Mouse (Mus musculus) spleen, postnatal 4 days (tissue): ENCODE measurements at regions not wholly inside any gene's neighbourhood (a gene's known extent, or its start where the extent isn't known, plus 50 kb on each side); places are given as distances from the start of the nearest gene placed in this dataset.

ENCODE experiments used
- DNase-seq, 2 experiments: peaks; one replicate each; pipeline ENCODE4 v3.0.0; 2022; ENCODE audit warnings: low spot score in 2 of 2

GRCm38 (mm10) chrX:12294941-12295340 is 134.8 kb upstream of the Bcor start:
- no peak for DNase-seq

- peak in 1 of 2 experiments; percentile 42 for DNase-seq
Observed at GRCm38 (mm10) chrX:12296264-12297053, 136.3 kb upstream of the Bcor start.

DNA sequence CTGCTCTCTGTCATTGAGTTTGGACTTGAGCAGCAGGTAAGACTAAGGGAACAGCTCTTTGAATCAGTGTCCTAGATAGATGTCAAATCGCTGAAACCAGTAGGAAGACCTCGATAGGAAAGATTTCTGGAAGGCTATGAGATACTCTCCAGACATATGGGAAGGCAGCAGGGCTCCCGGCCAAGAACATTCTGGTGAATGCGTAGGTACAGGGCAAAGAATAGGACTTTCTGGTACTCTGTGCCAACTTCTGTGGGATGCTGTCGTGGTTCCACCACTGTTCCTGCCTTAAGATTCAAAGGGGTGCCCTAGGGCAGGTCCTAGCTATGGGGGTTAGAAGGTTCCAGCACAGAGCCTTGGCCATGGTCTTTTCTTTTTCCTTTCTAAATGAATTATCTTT is 138.5 kb upstream of the Bcor start:
- DNase-seq = no peak

DNA sequence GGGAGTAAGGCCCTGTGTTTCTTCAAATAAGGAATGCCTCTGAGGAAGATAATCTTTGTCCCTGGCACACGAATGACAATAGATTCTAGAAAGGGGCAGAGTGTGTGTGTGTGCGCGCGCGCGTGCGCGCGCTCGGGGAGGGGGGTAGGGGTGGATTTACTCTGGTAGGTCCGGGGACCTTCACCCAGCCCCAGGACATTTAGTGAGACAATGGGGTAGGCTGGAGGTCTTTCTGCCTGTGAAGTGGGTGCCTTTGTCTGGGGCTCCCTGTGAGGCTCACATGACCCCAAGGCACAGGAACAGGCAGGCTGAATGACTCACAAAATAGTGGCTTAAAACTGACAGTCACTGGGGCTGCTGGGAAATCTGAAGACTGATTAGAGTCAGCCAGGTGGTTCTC is 139.1 kb upstream of the Bcor start:
- no peak for DNase-seq

- no peak for DNase-seq
Observed at GRCm38 (mm10) chrX:12304678-12305077, 144.5 kb upstream of the Bcor start.

DNA sequence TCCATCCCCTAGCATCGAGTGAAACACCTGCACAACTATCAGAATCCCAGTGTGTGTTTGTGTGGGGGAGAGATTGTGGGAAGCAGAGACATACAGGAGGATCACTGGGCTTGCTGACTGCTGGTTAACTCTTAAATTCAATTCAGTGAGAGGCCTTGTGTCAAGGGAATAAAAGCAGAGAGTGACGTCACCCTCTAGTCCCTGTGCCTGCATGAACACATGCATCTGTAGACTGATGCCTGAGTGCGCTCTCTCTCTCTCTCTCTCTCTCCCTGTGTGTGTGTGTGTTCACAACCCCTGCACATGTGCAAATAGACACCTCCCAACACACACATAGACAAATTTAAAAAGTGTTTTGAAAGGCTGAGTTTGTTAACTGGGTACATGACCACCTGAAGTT is 146.8 kb upstream of the Bcor start:
- no peak for DNase-seq

- DNase-seq = peak; percentile 72 to 77
Observed at GRCm38 (mm10) chrX:12312534-12312933, 152.4 kb upstream of the Bcor start.

DNA sequence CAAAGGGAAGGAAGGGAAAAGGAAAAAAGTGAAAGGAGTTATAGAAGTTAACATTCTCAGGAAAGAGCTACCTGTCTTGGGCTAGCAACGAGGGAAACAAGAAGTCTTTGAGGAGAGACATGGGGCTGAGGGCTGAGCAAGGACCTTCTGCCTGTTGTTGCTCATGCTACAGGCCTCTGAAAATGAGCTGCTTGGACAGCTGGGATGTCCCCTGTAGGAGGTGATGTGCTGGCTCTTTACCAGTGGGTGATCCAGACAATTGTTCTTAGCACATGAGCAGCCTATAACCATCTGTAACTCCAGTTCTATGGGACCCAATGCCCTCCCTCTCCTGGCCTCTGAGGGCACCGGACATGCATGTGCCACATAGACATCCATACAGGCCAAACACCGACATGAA is 155.5 kb upstream of the Bcor start:
- no peak for DNase-seq

DNA sequence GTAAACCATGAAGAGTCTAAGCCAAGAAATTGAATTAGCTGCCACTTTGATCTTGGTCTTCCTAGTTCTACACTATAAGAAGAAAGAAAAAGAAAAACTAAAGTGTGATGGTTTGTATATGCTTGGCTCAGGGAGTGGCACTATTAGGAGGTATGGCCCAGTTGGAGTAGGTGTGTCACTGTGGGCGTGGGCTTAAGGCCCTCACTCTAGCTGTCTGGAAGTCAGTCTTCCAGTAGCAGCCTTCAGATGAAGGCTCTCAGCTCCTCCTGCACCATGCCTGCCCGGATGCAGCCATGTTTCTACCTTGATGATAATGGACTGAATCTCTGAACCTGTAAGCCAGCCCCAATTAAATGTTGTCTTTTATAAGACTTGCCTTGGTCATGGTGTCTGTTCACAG is 157.3 kb upstream of the Bcor start:
- peak in 1 of 2 experiments; percentile 13 for DNase-seq

GRCm38 (mm10) chrX:12318848-12319651 is 158.9 kb upstream of the Bcor start:
- no peak for DNase-seq

GRCm38 (mm10) chrX:12322453-12322852 is 162.3 kb upstream of the Bcor start:
- DNase-seq = no peak

GRCm38 (mm10) chrX:12323268-12323667 is 163.1 kb upstream of the Bcor start:
- no peak for DNase-seq

DNA sequence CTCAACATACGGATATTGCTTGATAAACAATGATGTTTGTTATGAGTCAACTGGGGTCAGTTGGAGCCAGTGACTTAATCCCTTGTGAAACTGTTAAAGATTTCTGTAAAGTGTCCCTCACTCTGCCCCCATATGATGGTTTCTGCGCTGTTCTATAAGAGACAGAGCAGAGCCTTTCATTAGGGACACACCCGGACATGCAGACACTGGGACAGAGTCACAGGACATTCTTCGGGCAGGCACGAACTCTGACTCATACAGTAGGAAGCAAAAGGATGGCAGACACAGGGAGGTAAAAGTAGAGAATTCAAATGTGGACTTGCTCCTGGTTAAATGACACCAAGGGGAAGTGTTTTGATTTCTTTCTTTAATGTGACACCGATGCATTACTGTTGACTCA is 163.7 kb upstream of the Bcor start:
- DNase-seq = no peak

DNA sequence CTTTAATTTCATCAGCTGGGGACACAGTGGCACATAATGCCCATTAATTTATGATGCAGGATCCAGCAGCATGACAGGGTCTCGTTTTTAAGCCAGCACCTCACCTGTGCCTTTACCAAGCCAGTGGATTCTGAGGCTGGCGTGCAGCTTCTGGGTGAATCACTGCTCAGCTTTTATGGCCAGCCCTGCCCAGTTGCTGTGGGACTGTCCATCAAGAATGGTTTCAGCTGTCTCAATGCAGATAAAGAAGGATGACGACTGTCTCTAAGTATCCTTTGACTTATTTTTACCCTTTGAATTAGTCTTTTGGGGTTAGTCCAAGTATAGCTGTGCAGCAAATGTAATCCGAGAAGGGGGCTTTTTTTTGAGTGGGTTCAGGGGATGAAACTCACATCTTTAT is 167.3 kb upstream of the Bcor start:
- DNase-seq = no peak

GRCm38 (mm10) chrX:12340561-12340960 is 180.4 kb upstream of the Bcor start:
- no peak for DNase-seq

- no peak for DNase-seq
Observed at GRCm38 (mm10) chrX:12341356-12341965, 181.3 kb upstream of the Bcor start.

DNA sequence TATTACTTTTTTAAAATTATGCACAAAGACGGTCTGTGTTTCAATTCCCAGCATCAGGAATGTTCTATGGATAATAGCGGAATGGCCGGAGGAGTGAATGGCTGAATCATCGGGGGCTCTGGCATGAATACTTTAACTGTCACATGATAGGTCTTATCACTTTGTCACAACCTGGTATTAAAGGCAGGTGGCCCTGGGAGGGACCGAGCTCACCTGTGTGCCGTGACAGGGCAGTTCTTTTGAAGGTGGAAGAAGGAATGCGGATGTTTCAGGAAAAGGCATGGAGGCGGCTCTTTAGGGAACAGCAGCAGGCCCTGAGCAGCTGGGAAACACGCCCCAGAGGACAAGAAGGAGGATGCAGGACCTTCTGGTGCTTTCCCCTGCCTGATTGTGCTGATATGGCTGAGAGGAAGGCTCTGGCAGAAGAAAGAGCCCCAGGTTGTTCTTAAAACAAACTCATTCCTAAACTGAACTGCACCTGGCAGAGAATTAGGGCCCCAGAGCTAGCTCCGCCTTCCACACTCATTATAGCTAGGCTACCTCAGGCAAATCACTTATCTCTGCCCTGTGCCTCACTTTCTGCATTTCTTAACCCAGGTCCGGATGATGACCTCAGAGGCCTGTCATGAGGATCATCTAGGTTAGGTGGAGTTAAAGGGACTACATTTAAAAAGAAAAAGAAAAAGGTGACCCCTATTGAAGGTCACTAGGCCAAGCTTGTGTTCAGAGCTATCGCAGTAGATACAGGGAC is 184.8 kb upstream of the Bcor start:
- DNase-seq = no peak

DNA sequence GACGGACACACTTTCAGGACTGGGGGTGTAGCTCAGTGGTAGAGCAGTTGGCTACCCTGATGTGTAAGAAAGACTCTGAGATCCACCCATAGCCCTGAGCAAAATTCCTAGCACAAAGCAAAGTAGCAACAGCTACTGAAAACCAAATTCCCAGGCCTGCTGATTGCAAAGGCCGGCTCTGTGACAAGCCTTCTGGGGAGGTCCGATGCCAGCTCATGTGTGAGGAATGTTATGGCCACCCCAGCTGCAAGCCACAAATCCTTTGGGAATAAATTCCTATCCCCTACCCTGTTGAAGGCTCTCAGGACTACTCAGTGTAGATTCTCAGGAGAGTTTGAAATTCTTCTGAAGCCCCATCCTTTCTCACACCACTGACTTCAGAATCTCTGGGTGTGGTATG is 186.7 kb upstream of the Bcor start:
- no peak for DNase-seq

GRCm38 (mm10) chrX:12348117-12348516 is 188.0 kb upstream of the Bcor start:
- DNase-seq = peak in 1 of 2 experiments; percentile 22

DNA sequence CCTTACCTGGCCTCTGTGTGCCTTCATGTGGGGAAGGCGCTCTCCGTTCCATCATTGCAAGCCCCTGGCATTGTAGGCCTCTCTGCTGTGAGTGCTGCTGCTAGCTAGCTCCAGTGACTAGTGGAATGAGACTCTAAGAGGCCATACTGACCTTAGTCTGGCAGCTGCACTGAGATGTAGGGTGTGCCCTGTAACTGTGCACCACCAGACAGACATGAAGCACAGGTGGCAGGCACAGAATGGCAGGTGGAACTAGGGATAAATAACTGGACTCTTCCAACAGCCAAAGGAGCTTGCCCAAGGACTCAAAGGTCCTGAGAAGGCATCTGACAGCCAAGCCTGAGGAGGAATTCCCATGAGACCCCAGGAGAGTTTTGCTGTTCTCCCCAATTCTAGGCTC is 194.7 kb upstream of the Bcor start:
- DNase-seq = no peak

GRCm38 (mm10) chrX:12358026-12358425 is 197.9 kb upstream of the Bcor start:
- no peak for DNase-seq
